23 mouse cellular contexts compared by ENCODE assay signal in genomic region chr17:48363421-48363965, GRCm38 (mm10). TPM values are rescaled to one million over a fixed set of nuclear protein-coding genes. Genes with fewer than 3 reads are reported as not detected.
DNase-seq lines count a peak whose midpoint lies in the region; ATAC-seq and TF ChIP-seq lines count a peak whose summit lies in the region.
"Had no signal": no experiment of that assay in that cellular context is flagged by ENCODE, and none has a peak within 500 bp of the region (broad histone marks: within the 10 kb centered on the region; RNA-seq: fewer than 3 reads in every experiment).

No protein-coding gene starts in this region.

- no peak for DNase-seq in forebrain, postnatal 0 days
- peak; percentile 28 for DNase-seq in testis, postnatal 10 days (ENCODE audit: low spot score)
- DNase-seq in testis, postnatal 14 days (ENCODE audit: low spot score) = no peak
- no peak for DNase-seq in layer of hippocampus, postnatal 10 days (ENCODE audit: low spot score in 2 of 2)
- DNase-seq in lung, postnatal 36 days = no peak
- DNase-seq: lung, adult 18-20 months; retina, postnatal 1 day; thymus, postnatal 25 days had no signal

- H3K9ac ChIP-seq in forebrain, postnatal 0 days = no peak overlapping the region
- no peak overlapping the region for H3K9ac ChIP-seq in forebrain, embryonic 15.5 days (replicated peaks)
- H3K9ac ChIP-seq in heart, embryonic 15.5 days = no peak overlapping the region
- no peak overlapping the region for H3K9ac ChIP-seq in heart, embryonic 11.5 days (ENCODE audit: low read depth, low read length)
- H3K9ac ChIP-seq: embryonic facial prominence, embryonic 12.5 days; forebrain, embryonic 12.5 days; intestine, embryonic 15.5 days; neural tube, embryonic 13.5 days had no signal

- H3K4me1 ChIP-seq in forebrain, postnatal 0 days (ENCODE audit: insufficient read depth) = peaks cover 3% of the 10 kb centered on the region; the same call in 1 of the 2 replicates
- peaks cover 14% of the 10 kb centered on the region for H3K4me1 ChIP-seq in forebrain, embryonic 15.5 days
- H3K4me1 ChIP-seq in heart, embryonic 15.5 days (replicated peaks) = peaks cover 27% of the 10 kb centered on the region
- H3K4me1 ChIP-seq in heart, embryonic 11.5 days (ENCODE audit: control insufficient read depth, insufficient read depth, low read length) = peaks cover 8% of the 10 kb centered on the region
- H3K4me1 ChIP-seq: embryonic facial prominence, embryonic 12.5 days; intestine, embryonic 15.5 days; neural tube, embryonic 13.5 days had no signal

- H3K4me2 ChIP-seq in forebrain, postnatal 0 days (ENCODE audit: low read depth) = no peak overlapping the region
- H3K4me2 ChIP-seq in forebrain, embryonic 15.5 days (replicated peaks) = no peak overlapping the region
- H3K4me2 ChIP-seq in heart, embryonic 15.5 days = no peak overlapping the region
- H3K4me2 ChIP-seq in heart, embryonic 11.5 days = no peak overlapping the region
- H3K4me2 ChIP-seq: embryonic facial prominence, embryonic 12.5 days; forebrain, embryonic 12.5 days; intestine, embryonic 15.5 days; neural tube, embryonic 13.5 days had no signal

- no peak overlapping the region for H3K4me3 ChIP-seq in forebrain, postnatal 0 days (ENCODE audit: low read depth, low read length)
- H3K4me3 ChIP-seq in forebrain, embryonic 15.5 days = no peak overlapping the region
- H3K4me3 ChIP-seq in heart, embryonic 15.5 days = no peak overlapping the region
- H3K4me3 ChIP-seq in heart, embryonic 11.5 days (ENCODE audit: low read depth, low read length) = no peak overlapping the region
- H3K4me3 ChIP-seq: embryonic facial prominence, embryonic 12.5 days; erythroblast, embryonic 14.5 days; forebrain, embryonic 12.5 days; hindbrain, embryonic 10.5 days; intestine, embryonic 15.5 days; myocyte; neural tube, embryonic 13.5 days had no signal

- H3K36me3 ChIP-seq in forebrain, postnatal 0 days (ENCODE audit: insufficient read depth) = no peaks in the 10 kb centered on the region
- no peaks in the 10 kb centered on the region for H3K36me3 ChIP-seq in forebrain, embryonic 15.5 days
- no peaks in the 10 kb centered on the region for H3K36me3 ChIP-seq in heart, embryonic 15.5 days
- no peaks in the 10 kb centered on the region for H3K36me3 ChIP-seq in heart, embryonic 11.5 days (ENCODE audit: control insufficient read depth, insufficient read depth, low read length)
- H3K36me3 ChIP-seq: embryonic facial prominence, embryonic 12.5 days; forebrain, embryonic 12.5 days; hindbrain, embryonic 10.5 days; intestine, embryonic 15.5 days; neural tube, embryonic 13.5 days had no signal

- TF ChIP-seq CTCF in forebrain, postnatal 0 days (IDR thresholded peaks at IDR 0.05; ENCODE audit: low read depth) = no peak

- peak; percentile 20; the same call in 1 of the 2 replicates for ATAC-seq in forebrain, postnatal 0 days
- ATAC-seq in forebrain, embryonic 15.5 days (replicated peaks) = no peak
- ATAC-seq in heart, embryonic 15.5 days (replicated peaks; ENCODE audit: insufficient number of reproducible peaks, insufficient read depth, low FRiP score, low read depth) = no peak
- no peak for ATAC-seq in heart, embryonic 11.5 days (replicated peaks; ENCODE audit: insufficient number of reproducible peaks, low FRiP score, low TSS enrichment)
- ATAC-seq: hindbrain, embryonic 16.5 days; intestine, embryonic 15.5 days; midbrain, embryonic 16.5 days had no signal

- no peaks in the 10 kb centered on the region for H3K9me3 ChIP-seq in forebrain, postnatal 0 days (ENCODE audit: low read length)
- H3K9me3 ChIP-seq in forebrain, embryonic 15.5 days = no peaks in the 10 kb centered on the region
- no peaks in the 10 kb centered on the region for H3K9me3 ChIP-seq in heart, embryonic 15.5 days (replicated peaks)
- H3K9me3 ChIP-seq in heart, embryonic 11.5 days (replicated peaks; ENCODE audit: control insufficient read depth, low read length) = no peaks in the 10 kb centered on the region
- H3K9me3 ChIP-seq: embryonic facial prominence, embryonic 12.5 days; forebrain, embryonic 12.5 days; hindbrain, embryonic 10.5 days; intestine, embryonic 15.5 days; neural tube, embryonic 13.5 days had no signal

- WGBS in forebrain, postnatal 0 days = 61% methylated on average over 6 of the region's 6 CpGs
- WGBS in forebrain, embryonic 15.5 days = 70% methylated on average over 6 of the region's 6 CpGs
- WGBS in heart, embryonic 15.5 days = 40% methylated on average over 6 of the region's 6 CpGs
- WGBS in heart, embryonic 11.5 days (ENCODE audit: insufficient replicate concordance) = 66% methylated on average over 6 of the region's 6 CpGs

- no peak overlapping the region for H3K27ac ChIP-seq in forebrain, postnatal 0 days (ENCODE audit: low read depth, low read length)
- H3K27ac ChIP-seq in forebrain, embryonic 15.5 days (replicated peaks) = no peak overlapping the region
- H3K27ac ChIP-seq in heart, embryonic 15.5 days = peak overlapping the region; percentile 81
- no peak overlapping the region for H3K27ac ChIP-seq in heart, embryonic 11.5 days (ENCODE audit: low read depth, low read length)
- H3K27ac ChIP-seq: embryonic facial prominence, embryonic 12.5 days; forebrain, embryonic 12.5 days; hindbrain, embryonic 10.5 days; intestine, embryonic 15.5 days; neural tube, embryonic 13.5 days had no signal

- no peaks in the 10 kb centered on the region for H3K27me3 ChIP-seq in forebrain, postnatal 0 days (ENCODE audit: insufficient read depth, low read length)
- H3K27me3 ChIP-seq in forebrain, embryonic 15.5 days = no peaks in the 10 kb centered on the region
- no peaks in the 10 kb centered on the region for H3K27me3 ChIP-seq in heart, embryonic 15.5 days
- H3K27me3 ChIP-seq in heart, embryonic 11.5 days (ENCODE audit: control insufficient read depth, insufficient read depth, low read length) = no peaks in the 10 kb centered on the region
- H3K27me3 ChIP-seq: embryonic facial prominence, embryonic 12.5 days; forebrain, embryonic 12.5 days; intestine, embryonic 15.5 days; neural tube, embryonic 13.5 days had no signal

RNA-seq across cellular contexts. Expression of gene Treml1, which starts 3.8 kb away (rescaled TPM):
- total RNA-seq in forebrain, postnatal 0 days (2014; rRNA removed) = 0.23 TPM in 1 of 2 replicates, not detected in the other
- polyA plus RNA-seq in forebrain, postnatal 0 days (2015; fragmentation: Nextera tagmentation; extraction: Ambion mirVana) = 0.11 TPM in 1 of 2 replicates, not detected in the other
- polyA plus RNA-seq in forebrain, embryonic 15.5 days (2015; fragmentation: Nextera tagmentation; extraction: Ambion mirVana) = 0.46 and 0.55 TPM in 2 replicates
- polyA plus RNA-seq in heart, embryonic 15.5 days (2015; fragmentation: Nextera tagmentation; extraction: Ambion mirVana) = 2.5 and 2.6 TPM in 2 replicates
- polyA plus RNA-seq in heart, embryonic 11.5 days (2014; fragmentation: Nextera tagmentation; extraction: Ambion mirVana) = 4.3 and 5.0 TPM in 2 replicates
- total RNA-seq in layer of hippocampus, postnatal 10 days (2021) = not detected
- total RNA-seq: adrenal gland, postnatal 25 days; gastrocnemius, postnatal 10 days; layer of hippocampus, postnatal 25 days had no signal

RNA-seq across cellular contexts. Expression of gene Trem2, which starts 17.3 kb away (rescaled TPM):
- total RNA-seq in forebrain, postnatal 0 days (2014; rRNA removed) = 5.4 and 9.8 TPM in 2 replicates
- polyA plus RNA-seq in forebrain, postnatal 0 days (2015; fragmentation: Nextera tagmentation; extraction: Ambion mirVana) = 8.0 and 9.3 TPM in 2 replicates
- polyA plus RNA-seq in forebrain, embryonic 15.5 days (2015; fragmentation: Nextera tagmentation; extraction: Ambion mirVana) = 3.9 and 4.1 TPM in 2 replicates
- polyA plus RNA-seq in heart, embryonic 15.5 days (2015; fragmentation: Nextera tagmentation; extraction: Ambion mirVana) = 2.7 and 5.7 TPM in 2 replicates
- 1.1 and 1.5 TPM in 2 replicates for polyA plus RNA-seq in heart, embryonic 11.5 days (2014; fragmentation: Nextera tagmentation; extraction: Ambion mirVana)
- total RNA-seq in layer of hippocampus, postnatal 10 days (2021) = 1 to 10 TPM; 6.7 to 8.1 TPM

RNA-seq across cellular contexts. Expression of gene Nfya, which starts 46.2 kb away (rescaled TPM):
- 25.2 and 35.0 TPM in 2 replicates for total RNA-seq in forebrain, postnatal 0 days (2014; rRNA removed)
- 6.3 and 6.6 TPM in 2 replicates for polyA plus RNA-seq in forebrain, postnatal 0 days (2015; fragmentation: Nextera tagmentation; extraction: Ambion mirVana)
- polyA plus RNA-seq in forebrain, embryonic 15.5 days (2015; fragmentation: Nextera tagmentation; extraction: Ambion mirVana) = 17.6 and 18.9 TPM in 2 replicates
- polyA plus RNA-seq in heart, embryonic 15.5 days (2015; fragmentation: Nextera tagmentation; extraction: Ambion mirVana) = 8.9 and 10.5 TPM in 2 replicates
- 16.9 and 19.6 TPM in 2 replicates for polyA plus RNA-seq in heart, embryonic 11.5 days (2014; fragmentation: Nextera tagmentation; extraction: Ambion mirVana)
- total RNA-seq in layer of hippocampus, postnatal 10 days (2021) = 10 to 100 TPM; 33.5 to 38.1 TPM

RNA-seq across cellular contexts. Expression of gene Oard1, which starts 46.3 kb away (rescaled TPM):
- total RNA-seq in forebrain, postnatal 0 days (2014; rRNA removed) = 18.7 and 21.0 TPM in 2 replicates
- 36.0 and 40.0 TPM in 2 replicates for polyA plus RNA-seq in forebrain, postnatal 0 days (2015; fragmentation: Nextera tagmentation; extraction: Ambion mirVana)
- polyA plus RNA-seq in forebrain, embryonic 15.5 days (2015; fragmentation: Nextera tagmentation; extraction: Ambion mirVana) = 59.0 and 60.7 TPM in 2 replicates
- polyA plus RNA-seq in heart, embryonic 15.5 days (2015; fragmentation: Nextera tagmentation; extraction: Ambion mirVana) = 33.5 and 40.2 TPM in 2 replicates
- polyA plus RNA-seq in heart, embryonic 11.5 days (2014; fragmentation: Nextera tagmentation; extraction: Ambion mirVana) = 47.4 and 48.0 TPM in 2 replicates
- total RNA-seq in layer of hippocampus, postnatal 10 days (2021) = 10 to 100 TPM; 11.9 to 16.2 TPM

RNA-seq across cellular contexts. Expression of gene B430306N03Rik, which starts 47.6 kb away (rescaled TPM):
- total RNA-seq in forebrain, postnatal 0 days (2014; rRNA removed) = 0.08 and 0.19 TPM in 2 replicates
- 0.21 TPM in 1 of 2 replicates, not detected in the other for polyA plus RNA-seq in forebrain, postnatal 0 days (2015; fragmentation: Nextera tagmentation; extraction: Ambion mirVana)
- 0.09 TPM in 1 of 2 replicates, not detected in the other for polyA plus RNA-seq in forebrain, embryonic 15.5 days (2015; fragmentation: Nextera tagmentation; extraction: Ambion mirVana)
- 0.16 and 0.48 TPM in 2 replicates for polyA plus RNA-seq in heart, embryonic 15.5 days (2015; fragmentation: Nextera tagmentation; extraction: Ambion mirVana)
- 0.30 TPM in 1 of 2 replicates, not detected in the other for polyA plus RNA-seq in heart, embryonic 11.5 days (2014; fragmentation: Nextera tagmentation; extraction: Ambion mirVana)
- not detected for total RNA-seq in layer of hippocampus, postnatal 10 days (2021)
- polyA plus RNA-seq: forebrain, embryonic 12.5 days; myocyte had no signal
